Mouse (Mus musculus) urinary bladder, adult 18-20 months (tissue): ENCODE measurements at regions not wholly inside any gene's neighbourhood (a gene's known extent, or its start where the extent isn't known, plus 50 kb on each side); places are given as distances from the start of the nearest gene placed in this dataset.

Experiments used
- DNase-seq, 2 experiments: peaks; one replicate each; pipeline ENCODE4 v3.0.0; 2022; ENCODE audit warnings: low spot score in 2 of 2, mixed read lengths in 2 of 2

GRCm38 (mm10) chr4:114665684-114666083 is 155.8 kb upstream of the Gm12830 start:
- DNase-seq = peak; percentile 73 to 76

DNA sequence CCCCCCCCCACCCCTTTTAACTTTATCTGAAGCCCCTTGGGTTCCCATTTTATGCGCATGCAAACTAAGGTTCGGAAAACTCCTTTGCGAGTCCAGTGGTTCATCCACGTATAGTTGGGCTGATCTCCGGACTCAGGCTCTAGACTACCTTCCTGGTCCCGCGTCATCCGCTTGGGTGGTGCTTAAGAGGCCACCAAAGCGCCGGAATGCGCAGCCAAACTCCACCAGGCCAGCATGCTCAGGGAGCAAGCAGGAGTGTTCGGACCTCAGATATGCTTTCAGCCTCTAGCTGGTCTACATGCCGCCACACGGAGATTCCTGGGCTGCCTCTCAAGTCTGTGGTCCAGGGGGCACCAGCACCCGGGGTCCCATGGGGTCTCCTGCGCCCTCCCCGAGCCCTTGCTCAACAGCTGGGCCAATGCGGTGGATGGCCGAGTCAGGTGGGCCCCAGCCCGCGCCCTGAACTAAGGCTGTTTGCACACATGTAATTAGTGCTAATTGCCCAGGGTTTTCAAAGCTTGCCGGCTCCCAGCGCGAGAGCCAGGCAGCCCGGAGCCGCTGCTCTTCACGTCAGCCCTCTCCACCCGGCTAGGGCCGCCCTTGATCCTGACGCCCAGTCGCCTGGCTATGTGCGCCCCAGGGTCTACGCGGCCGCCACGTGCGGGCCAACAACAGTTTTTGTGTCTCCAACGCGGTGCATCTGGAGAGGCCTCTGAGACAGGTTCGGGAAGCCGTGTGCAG is 155.1 kb upstream of the Gm12830 start:
- no peak for DNase-seq

- DNase-seq = no peak
These were observed 154.6 kb upstream of the Gm12830 start for GRCm38 (mm10) chr4:114666979-114667328.

DNA sequence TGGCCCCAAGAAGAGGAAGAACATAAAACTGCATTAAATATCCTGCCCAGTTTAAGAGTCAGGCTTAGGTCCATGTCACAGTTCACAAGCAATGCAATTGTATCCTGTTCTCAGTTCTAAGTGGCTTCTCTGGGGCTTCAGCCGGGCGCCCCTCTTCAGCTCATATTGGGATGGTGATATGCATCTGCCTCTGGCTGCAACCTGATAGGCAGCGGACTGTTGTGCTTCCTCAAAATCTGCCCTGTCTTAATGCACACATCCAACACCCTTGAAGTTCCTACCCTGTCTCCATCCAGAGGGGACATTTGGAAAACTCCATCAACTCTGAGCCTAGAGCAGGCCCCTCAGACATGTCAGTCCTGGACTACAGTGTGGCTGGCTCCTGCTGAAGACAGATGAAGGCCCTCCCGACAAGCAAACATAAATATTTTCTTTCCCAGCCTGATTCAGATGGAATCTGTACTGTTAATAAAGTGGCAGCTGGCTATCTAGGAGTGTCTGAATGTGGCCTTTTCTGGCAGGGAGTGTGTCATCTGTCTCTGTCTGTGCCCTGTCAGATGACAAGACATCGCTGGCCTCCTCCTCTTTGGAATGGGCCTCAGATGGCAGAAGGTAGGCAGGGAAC is 149.3 kb upstream of the Gm12830 start:
- no peak for DNase-seq

- no peak for DNase-seq
These were observed 144.3 kb upstream of the Gm12830 start for GRCm38 (mm10) chr4:114676908-114677898.

DNA sequence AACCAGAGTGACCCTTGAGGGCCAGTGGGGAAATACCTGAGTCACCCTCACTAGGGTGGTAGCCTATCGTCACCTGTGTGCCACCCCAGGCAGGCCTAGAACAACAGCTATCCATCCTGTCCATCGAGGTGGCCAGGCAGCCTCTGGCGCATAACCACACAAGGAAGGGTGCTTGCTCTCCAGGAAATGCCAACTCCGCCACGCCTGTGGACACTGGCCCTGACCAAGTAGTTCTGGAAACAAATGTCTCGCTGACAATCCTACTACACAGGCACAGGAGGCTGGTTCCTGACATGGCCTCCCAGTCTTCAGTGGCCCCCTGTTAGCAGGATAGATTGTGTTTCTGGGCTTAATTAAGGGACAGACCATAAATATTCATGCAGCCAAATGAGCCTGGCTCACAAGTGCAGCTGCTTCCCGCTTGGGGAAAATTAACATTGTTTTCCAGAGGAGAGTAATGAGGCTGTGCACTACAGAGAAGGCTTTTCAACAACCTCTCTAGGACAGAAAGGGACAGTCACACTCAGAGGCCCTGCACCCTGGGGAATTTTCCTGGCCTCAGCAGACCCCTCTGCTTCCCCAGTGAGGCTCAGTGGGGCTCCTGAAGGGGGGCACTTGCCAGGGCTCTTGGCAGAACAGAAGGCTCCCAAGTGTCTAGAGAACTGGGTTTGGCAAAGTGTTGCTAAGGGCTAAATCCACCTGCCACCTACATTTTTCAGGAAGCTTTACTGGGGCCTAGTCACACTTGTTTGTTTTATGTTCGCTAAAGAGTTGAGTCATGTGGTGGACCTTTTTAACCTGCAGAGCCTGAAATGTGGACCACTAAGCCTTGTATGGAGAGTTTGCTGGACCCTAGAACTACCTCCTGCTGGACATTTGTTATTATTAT is 143.2 kb upstream of the Gm12830 start:
- no peak for DNase-seq

GRCm38 (mm10) chr4:114680360-114680759 is 141.2 kb upstream of the Gm12830 start:
- DNase-seq = no peak

DNA sequence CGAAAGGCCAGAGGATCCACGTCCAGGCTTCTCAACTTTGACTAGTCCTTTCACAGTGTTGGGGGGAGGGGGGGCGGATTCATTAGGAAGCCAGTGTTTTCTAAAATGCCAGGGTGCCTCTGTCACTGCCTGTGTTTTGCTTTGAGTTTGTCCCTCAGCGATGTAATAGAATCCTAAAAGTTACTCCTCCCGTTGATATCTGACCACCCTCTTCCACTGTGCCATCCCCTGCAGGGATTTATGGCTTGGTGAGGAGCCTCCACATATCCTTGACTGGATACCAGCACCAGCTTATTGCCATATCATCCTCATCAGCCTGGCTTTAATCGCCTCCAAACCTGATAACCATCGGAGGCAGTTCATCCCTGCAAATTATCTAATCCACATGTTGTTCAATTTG is 138.6 kb upstream of the Gm12830 start:
- no peak for DNase-seq

DNA sequence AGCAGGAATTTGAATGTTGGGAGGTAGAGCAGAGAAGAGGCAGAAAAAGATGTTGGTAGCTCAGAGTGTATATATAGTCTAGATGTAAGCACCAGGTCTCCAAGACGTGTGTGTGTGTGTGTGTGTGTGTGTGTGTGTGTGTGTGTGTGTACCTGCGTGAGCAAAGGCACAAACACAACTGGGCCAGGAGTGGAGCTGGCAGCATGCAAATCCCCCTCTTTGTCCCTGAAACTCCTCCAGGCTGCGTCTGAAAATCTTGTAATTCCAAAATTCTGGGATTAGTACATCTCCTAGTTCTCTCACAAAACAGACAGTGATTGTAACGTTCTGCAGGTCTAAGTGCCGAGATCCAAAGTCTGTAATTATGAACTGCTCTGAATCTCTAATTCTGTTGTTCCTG is 137.8 kb upstream of the Gm12830 start:
- DNase-seq = no peak

GRCm38 (mm10) chr4:114684844-114685382 is 136.6 kb upstream of the Gm12830 start:
- no peak for DNase-seq

DNA sequence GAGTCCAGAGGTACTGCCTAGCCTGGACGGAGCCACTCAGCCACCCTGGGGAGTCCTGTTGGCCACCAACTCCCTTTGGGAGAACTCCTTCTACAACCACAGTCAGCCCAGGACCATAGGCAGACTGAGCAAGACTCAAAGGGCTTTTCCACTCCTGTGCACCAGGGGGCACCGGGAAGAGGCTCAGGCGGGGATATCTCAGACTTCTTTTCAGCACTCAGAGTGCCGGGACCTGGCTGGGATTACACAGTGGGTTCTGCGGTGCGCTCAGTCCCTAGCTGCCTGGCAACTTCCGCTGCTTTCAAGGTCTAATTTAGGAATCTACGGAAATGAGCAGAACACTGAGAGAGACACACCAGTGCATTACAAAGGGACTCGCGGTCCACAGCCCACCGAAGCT is 136.1 kb upstream of the Gm12830 start:
- DNase-seq = no peak

DNA sequence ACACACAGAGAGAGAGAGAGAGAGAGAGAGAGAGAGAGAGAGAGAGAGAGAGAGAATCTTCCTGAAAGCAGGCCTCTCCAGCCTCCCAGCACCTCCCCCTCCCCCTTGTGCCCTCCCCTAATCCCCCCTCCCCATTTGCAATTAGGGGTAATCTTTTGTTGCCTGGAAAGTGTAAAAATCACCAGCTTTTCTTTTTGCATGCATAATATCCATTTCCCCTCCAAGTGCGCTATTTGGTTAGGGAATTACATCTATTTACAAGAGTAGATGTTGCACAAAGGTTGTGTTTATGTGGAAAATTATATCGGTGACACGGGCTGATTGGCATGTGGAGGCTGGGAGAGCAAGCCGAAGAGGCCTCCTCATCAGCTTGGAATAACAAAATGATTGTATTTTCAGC is 135.4 kb upstream of the Gm12830 start:
- DNase-seq = no peak

GRCm38 (mm10) chr4:114688356-114688972 is 133.1 kb upstream of the Gm12830 start:
- DNase-seq = no peak

- no peak for DNase-seq
These were observed 132.6 kb upstream of the Gm12830 start for GRCm38 (mm10) chr4:114688973-114689371.

GRCm38 (mm10) chr4:114705586-114705985 is 115.9 kb upstream of the Gm12830 start:
- no peak for DNase-seq

GRCm38 (mm10) chr4:114710182-114710909 is 111.2 kb upstream of the Gm12830 start:
- no peak for DNase-seq

GRCm38 (mm10) chr4:114711082-114711481 is 110.4 kb upstream of the Gm12830 start:
- no peak for DNase-seq

GRCm38 (mm10) chr4:114712005-114712665 is 109.4 kb upstream of the Gm12830 start:
- DNase-seq = no peak

DNA sequence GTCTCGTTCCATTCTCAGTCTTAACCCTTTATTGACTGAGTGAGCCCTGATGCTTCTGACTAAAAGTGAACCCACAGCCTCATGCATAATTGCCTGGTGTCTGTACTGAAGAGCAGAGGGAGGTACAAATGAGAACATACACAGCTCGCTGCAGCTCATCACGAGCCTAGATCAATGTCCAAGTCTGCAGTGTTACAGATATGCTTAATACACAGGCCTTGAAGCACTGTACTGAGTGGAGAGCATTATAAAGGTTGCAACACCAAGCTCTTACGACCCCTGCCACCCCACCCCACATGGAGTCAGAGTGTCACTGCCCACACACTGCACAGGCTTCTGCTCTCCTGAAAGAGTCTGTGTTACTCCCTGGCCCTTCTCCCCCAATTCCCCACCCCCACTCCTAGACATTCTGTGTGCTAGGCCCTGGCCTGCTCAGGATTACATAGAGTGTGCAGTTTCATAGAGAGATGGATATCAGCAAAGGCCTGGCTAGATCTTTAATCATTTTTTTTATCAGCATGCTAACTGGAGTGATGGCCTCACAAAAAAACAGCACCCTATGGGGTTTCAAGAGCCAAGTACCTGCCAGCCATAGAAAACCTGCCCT is 108.5 kb upstream of the Gm12830 start:
- no peak for DNase-seq
